Mouse (Mus musculus): Measurements from ENCODE around the gene Gm6351. TPM values are rescaled to one million over a fixed set of nuclear protein-coding genes. Genes with fewer than 3 reads are reported as not detected.
"Not testable (repeated sequence)": the region's sequence is repeated elsewhere in the genome, so short reads cannot be mapped to it uniquely, and the experiment has no call there.

The Gm6351 gene
- total RNA-seq (2012; rRNA removed), result not detected in 2 replicates
- total RNA-seq (2014; rRNA removed), result not detected in 2 replicates
- polyA plus RNA-seq (2012; ENCODE audit: insufficient read length, low read depth), result not detected in 2 replicates

DNA sequence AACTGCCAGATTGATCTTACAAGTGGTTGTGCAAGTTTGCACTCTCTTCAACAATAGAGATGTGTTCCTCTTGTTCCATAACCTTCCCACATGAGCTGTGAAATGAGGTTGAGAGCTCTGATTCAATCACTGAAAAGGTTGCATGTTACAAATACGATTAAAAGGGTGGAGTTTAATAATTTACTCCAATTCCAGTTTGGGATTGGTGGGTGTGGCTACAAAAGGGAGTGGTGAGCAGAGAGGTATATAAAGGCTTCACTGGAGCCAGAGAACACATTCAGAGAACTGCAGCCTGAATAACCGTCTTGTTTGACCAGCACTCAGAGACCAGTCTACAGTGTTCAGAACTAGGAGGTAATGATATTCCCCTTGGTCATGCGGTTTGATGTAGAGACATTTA is at the start of gene Gm6351:
TSS of gene Gm6351 (plus strand) at position 301 of the 400 bp plus-strand sequence.
- dilution Hi-C loops (cut with MboI; ENCODE audit: extremely low pct_ligation_motif_present, extremely low pct_unique_long_range_greater_than_20kb, low sequenced_read_pairs); DNase-seq (ENCODE audit: extremely low read depth); in situ Hi-C loops (cut with MboI; ENCODE audit: low pct_ligation_motif_present, low pct_unique_long_range_greater_than_20kb, low sequenced_read_pairs); H3K36me3 ChIP-seq (replicated peaks in 1 of 2; ENCODE audit: control insufficient read depth in 1 of 2, insufficient read depth in 1 of 2, low read length in 1 of 2); H3K4me3 ChIP-seq (replicated peaks in 1 of 3; ENCODE audit: low read depth in 2 of 3, low read length in 2 of 3, poor library complexity in 1 of 3); H3K27ac ChIP-seq (ENCODE audit: insufficient read depth, low read depth); H3K9ac ChIP-seq (ENCODE audit: insufficient read depth, low read depth); H3K27me3 ChIP-seq (replicated peaks); H3K4me2 ChIP-seq (ENCODE audit: insufficient read depth, low read depth, poor library complexity, severe bottlenecking); H3K4me1 ChIP-seq (ENCODE audit: control insufficient read depth in 1 of 2, insufficient read depth in 2 of 2); H3K79me2 ChIP-seq (replicated peaks; ENCODE audit: control insufficient read depth, extremely low read depth, insufficient read depth, poor library complexity, severe bottlenecking); H3K9me3 ChIP-seq (replicated peaks; ENCODE audit: low read length): not testable (repeated sequence)

DNA sequence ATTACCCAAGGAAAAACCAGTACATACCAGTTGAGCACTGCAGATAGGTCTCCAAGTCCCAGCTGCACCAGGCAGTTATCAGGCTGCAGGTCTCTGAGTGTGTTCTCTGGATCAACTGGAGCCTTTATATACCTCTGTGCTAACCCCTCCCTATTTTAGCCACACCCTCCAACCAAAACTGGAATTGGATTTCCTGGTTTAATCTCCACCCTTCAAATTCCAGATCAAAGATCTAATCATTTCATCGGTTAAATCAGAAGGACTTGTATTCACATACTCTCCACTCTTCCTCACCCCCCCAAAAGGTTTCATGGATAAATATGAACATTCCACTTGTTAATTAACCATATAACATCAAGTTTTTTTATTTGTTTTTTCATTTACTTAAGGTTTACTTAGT is 5.7 kb upstream of the Gm6351 start, which contains the start of gene BC061212:
TSS of gene BC061212 (minus strand) at position 101 of the 400 bp plus-strand sequence.
- H3K79me2 ChIP-seq (replicated peaks; ENCODE audit: control insufficient read depth, extremely low read depth, insufficient read depth, poor library complexity, severe bottlenecking); H3K27me3 ChIP-seq (replicated peaks); H3K27ac ChIP-seq (ENCODE audit: insufficient read depth, low read depth); dilution Hi-C loops (cut with MboI; ENCODE audit: extremely low pct_ligation_motif_present, extremely low pct_unique_long_range_greater_than_20kb, low sequenced_read_pairs); H3K9me3 ChIP-seq (replicated peaks; ENCODE audit: low read length); DNase-seq (ENCODE audit: extremely low read depth); H3K4me3 ChIP-seq (replicated peaks in 1 of 3; ENCODE audit: low read depth in 2 of 3, low read length in 2 of 3, poor library complexity in 1 of 3); H3K4me2 ChIP-seq (ENCODE audit: insufficient read depth, low read depth, poor library complexity, severe bottlenecking); in situ Hi-C loops (cut with MboI; ENCODE audit: low pct_ligation_motif_present, low pct_unique_long_range_greater_than_20kb, low sequenced_read_pairs); H3K4me1 ChIP-seq (ENCODE audit: control insufficient read depth in 1 of 2, insufficient read depth in 2 of 2); H3K36me3 ChIP-seq (replicated peaks in 1 of 2; ENCODE audit: control insufficient read depth in 1 of 2, insufficient read depth in 1 of 2, low read length in 1 of 2); H3K9ac ChIP-seq (ENCODE audit: insufficient read depth, low read depth): not testable (repeated sequence)

Other genes starting within 250 kb of the Gm6351 start
- gene Gm7792, start 232.6 kb upstream of the Gm6351 start, total RNA-seq (2012; rRNA removed), result not detected in 2 replicates
- gene Gm7792, start 232.6 kb upstream of the Gm6351 start, total RNA-seq (2014; rRNA removed), result not detected in 2 replicates
- not detected in 2 replicates for gene Gm7792, start 232.6 kb upstream of the Gm6351 start, polyA plus RNA-seq (2012; ENCODE audit: insufficient read length, low read depth)
- not detected in 2 replicates for gene Gm16429, start 147.3 kb upstream of the Gm6351 start, total RNA-seq (2012; rRNA removed)
- not detected in 2 replicates for gene Gm16429, start 147.3 kb upstream of the Gm6351 start, total RNA-seq (2014; rRNA removed)
- not detected in 2 replicates for gene Gm16429, start 147.3 kb upstream of the Gm6351 start, polyA plus RNA-seq (2012; ENCODE audit: insufficient read length, low read depth)
- gene BC061212, start 5.8 kb upstream of the Gm6351 start, total RNA-seq (2012; rRNA removed), result not detected in 2 replicates
- gene BC061212, start 5.8 kb upstream of the Gm6351 start, total RNA-seq (2014; rRNA removed), result not detected in 2 replicates
- gene BC061212, start 5.8 kb upstream of the Gm6351 start, polyA plus RNA-seq (2012; ENCODE audit: insufficient read length, low read depth), result not detected in 2 replicates
- not detected in 2 replicates for gene Gm3106, start 141.6 kb downstream of the Gm6351 start, total RNA-seq (2012; rRNA removed)
- gene Gm3106, start 141.6 kb downstream of the Gm6351 start, total RNA-seq (2014; rRNA removed), result not detected in 2 replicates
- gene Gm3106, start 141.6 kb downstream of the Gm6351 start, polyA plus RNA-seq (2012; ENCODE audit: insufficient read length, low read depth), result not detected in 2 replicates
- not detected in 2 replicates for gene A430089I19Rik, start 230.4 kb downstream of the Gm6351 start, total RNA-seq (2012; rRNA removed)
- not detected in 2 replicates for gene A430089I19Rik, start 230.4 kb downstream of the Gm6351 start, total RNA-seq (2014; rRNA removed)
- gene A430089I19Rik, start 230.4 kb downstream of the Gm6351 start, polyA plus RNA-seq (2012; ENCODE audit: insufficient read length, low read depth), result not detected in 2 replicates
- not detected in 2 replicates for gene Gm6502, start 238.1 kb downstream of the Gm6351 start, total RNA-seq (2012; rRNA removed)
- not detected in 2 replicates for gene Gm6502, start 238.1 kb downstream of the Gm6351 start, total RNA-seq (2014; rRNA removed)
- gene Gm6502, start 238.1 kb downstream of the Gm6351 start, polyA plus RNA-seq (2012; ENCODE audit: insufficient read length, low read depth), result not detected in 2 replicates